Mouse (Mus musculus) mesoderm, embryonic 11.5 days (tissue): ENCODE results near the gene Arl8b.
"Not testable (repeated sequence)": the region's sequence is repeated elsewhere in the genome, so short reads cannot be mapped to it uniquely, and the experiment has no call there.

Experiments
- DNase-seq: peaks from one replicate; pipeline ENCODE4 v3.0.0-alpha.2; 2012; ENCODE audit warnings: low read depth, low spot score

Arl8b gene

GRCm38 (mm10) chr6:108835765-108836691 lies 53.1 kb downstream of the Arl8b start:
- no peak for DNase-seq

DNA sequence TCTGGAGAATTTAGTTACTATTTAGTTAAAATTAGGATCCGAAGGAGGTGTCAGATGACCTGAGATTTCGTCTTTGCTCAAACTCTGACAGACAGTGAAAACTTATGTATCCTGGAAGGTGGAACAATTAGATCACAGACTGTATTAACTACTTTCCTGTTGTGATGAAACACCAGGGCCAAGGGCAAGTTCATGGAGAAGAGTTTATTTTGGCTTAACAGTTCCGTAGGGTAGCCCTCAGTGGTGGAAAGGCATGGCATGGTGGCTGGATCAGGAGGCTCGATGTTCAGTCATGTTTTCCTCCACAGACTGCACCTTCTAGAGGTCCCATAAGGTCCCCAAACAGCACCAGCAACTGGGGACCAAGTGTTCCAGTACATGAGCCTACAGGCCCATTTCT lies 54.2 kb downstream of the Arl8b start:
- no peak for DNase-seq

- DNase-seq, result no peak
Measured at GRCm38 (mm10) chr6:108837958-108838357, 55.1 kb downstream of the Arl8b start.

DNA sequence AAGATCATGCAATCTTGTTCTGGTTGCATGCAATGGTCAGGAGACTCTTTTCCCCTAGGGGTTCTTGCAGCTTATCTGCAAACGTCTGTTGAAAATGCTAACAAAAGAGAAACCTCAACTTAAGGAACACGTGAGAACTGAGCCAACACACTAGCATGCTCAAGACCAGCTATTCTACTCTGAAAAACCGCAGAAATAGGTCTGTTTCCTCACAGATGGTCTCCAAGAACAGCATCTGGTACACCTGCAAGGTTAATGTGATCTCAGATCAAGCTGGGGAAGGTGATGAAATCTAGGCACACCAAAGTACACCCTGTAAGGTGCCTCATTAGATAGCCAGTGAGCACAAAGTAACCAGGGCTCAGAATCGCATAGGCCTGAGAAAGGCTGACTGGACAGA lies 56.5 kb downstream of the Arl8b start:
- DNase-seq, result no peak

GRCm38 (mm10) chr6:108840861-108841640 lies 58.2 kb downstream of the Arl8b start:
- no peak for DNase-seq

GRCm38 (mm10) chr6:108843664-108844063 lies 60.8 kb downstream of the Arl8b start:
- no peak for DNase-seq

- DNase-seq, result no peak
Measured at GRCm38 (mm10) chr6:108844093-108844492, 61.2 kb downstream of the Arl8b start.

DNA sequence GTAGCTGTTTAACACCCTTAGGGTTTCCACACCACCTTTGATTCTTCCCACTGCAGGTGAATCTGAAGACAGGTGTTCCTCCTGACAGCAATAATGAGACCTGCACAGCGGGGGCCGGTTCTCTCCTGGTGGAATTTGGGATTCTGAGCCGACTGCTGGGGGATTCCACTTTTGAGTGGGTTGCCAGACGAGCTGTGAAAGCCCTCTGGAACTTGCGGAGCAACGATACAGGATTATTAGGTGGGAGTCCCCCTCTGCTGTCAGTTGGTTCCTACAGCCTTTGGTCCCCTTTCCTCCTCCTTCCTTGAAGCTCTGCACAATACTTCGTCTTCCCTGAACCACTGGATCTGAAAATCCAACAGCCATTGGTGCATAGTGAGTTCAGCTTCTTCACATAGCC lies 61.9 kb downstream of the Arl8b start:
- DNase-seq, result no peak

GRCm38 (mm10) chr6:108852088-108852670 lies 69.3 kb downstream of the Arl8b start:
- DNase-seq, result no peak

DNA sequence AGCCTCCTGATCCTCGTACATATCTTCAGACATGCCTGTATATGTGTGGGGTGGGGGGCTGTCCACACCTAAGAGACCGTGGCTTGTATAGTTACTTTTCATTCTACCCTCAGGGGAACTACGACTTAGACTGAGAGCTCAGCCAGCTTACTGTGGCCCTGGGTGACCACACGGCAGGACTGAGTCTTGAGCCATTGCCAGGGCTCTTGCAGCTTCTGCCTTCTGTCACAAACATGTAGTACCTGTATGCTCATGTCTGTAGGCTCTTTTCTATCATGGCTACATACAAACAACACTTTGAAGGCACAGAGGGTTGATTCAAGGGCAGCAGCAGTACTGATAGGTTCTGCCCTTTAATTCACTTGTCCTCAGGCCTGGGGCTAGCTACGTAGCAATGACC lies 70.1 kb downstream of the Arl8b start:
- DNase-seq, result no peak

DNA sequence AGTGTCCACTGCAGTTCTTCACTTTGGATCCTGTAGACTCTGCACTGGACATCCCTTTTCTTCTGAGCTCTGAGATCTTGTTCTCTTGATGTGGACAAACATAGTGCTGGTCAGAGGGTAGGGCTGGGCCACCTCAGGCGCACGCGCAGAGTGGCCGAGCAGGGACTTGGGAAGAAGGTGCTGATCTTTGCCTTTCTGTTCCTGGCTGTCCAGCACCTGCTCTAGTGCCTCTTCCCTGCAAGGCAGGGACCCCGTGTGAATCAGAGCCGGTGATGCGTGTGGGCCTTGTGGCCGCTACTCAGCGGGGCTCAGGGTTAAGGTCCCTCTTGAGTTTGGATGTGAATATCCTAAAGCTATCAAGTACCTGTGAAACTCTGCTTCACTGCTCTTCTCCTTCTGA lies 75.7 kb downstream of the Arl8b start:
- DNase-seq, result no peak

DNA sequence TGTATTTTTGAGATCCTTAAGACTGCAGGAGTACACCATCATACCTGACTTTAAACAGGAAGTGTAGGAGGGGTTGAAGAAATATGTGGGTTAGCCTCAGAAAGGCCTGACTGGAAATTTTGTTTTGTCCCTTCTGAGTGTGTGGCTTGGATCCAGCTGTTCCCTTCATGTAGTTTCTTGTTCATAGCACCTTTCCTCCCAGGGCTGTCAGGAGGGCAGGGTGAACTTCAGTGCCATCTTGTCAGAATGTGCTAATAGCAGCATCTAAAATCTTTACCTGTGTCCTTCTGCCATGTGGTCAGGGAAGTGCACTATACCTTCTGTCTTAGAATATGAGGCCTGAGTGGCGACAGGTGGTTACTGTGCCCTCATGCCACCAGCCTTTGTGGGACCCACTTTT lies 78.3 kb downstream of the Arl8b start:
- DNase-seq, result no peak

DNA sequence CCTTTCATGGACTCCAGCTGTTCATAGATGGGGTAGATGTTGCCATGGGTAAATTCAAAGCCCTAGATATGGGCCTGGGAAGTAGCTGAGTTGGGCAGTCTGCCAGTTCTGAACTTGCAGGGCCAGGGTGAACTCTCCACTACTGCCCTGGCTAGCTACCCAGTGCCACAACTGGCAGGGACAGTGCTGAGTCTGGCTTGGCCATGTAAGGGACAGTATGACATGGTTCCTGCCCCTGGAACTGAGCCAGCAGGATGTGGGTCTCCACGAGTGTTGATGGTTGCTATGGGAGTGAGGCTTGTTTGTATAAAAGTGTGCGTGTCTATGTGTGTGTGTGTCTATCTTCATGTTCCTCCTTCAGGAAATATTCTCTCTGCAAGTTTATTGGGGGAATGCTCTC lies 79.6 kb downstream of the Arl8b start:
- no peak for DNase-seq

DNA sequence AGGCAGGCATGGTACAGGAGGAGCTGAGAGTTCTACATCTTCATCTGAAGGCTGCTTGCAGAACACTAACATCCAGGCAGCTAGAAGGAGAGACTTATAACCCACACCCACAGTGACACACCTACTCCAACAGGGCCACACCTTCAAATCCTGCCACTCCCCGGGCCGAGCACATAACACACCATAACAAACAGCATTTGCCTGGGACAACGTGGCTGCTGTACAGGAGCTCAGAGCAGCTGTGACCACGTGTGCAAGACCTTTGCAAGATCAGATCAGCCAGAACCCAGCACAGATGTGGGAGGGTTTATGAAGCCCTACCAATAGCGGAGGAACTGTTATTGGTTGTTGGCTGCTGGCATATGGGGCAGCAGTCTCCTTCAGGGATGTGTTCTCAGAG lies 83.4 kb downstream of the Arl8b start:
- no peak for DNase-seq

DNA sequence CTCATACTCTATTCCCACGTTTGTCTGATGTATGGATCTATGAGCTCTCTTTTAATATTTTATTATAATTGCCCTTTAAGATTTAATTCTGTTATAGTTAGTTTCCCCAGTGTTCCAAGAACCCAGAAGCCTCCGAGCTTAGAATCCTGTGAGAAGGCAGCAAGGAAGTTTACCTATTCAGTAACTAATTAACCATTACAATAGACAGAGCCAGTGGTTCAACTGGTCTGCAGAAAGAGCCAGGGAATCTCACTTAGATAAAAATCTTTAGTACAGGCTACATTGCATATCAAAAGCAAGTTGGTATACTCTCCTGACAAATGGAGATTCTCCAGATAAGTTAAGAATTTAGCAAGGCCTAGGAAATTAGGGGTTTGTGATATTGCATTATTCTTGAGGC lies 86.1 kb downstream of the Arl8b start:
- not testable (repeated sequence) for DNase-seq

DNA sequence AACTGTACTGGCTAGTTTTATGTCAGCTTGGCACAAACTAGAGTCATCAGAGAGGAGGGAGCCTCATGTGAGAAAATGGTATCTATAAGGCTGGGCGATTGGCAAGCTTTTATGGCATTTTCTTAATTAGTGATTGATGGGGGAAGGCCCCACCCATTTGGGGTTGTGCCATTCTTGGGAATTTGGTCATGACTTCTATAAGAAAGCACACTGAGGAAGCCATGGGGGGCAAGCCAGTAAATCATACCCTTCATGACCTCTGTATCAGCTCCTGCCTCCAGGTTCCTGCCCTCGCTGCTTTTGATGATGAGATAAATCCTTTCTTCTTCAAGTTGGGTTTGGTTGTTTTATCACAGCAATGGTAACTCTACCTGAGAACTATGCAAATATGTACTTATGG lies 87.5 kb downstream of the Arl8b start:
- DNase-seq, result no peak

DNA sequence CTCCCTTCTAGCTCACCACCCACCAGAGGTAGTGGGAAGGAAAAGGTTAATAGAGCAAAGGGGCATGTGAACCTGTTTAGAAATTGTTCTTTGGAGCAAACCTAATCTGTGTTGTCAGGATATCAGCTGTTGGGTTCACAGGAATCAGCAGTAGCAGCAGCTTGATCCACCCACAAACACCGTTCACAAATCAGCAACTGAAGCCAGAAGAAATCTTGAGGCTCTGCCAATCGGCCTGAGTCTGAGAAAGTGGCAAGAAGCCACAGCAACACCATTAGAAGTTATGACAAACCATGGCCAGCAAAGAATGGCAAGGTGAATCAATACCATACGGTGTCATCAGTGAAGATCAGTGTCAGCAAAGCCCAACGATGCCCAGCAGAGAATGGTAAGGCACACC lies 88.4 kb downstream of the Arl8b start:
- DNase-seq, result no peak
